Mouse (Mus musculus) liver, postnatal 0 days (tissue): ENCODE measurements around the gene Zfp612.

Experiments
- CTCF ChIP-seq: sonication (generic); IDR thresholded peaks from 2 replicates; pipeline ENCODE4 v1.5.1; 2016; ENCODE audit warnings: antibody characterized with exemption, low read depth
- EP300 ChIP-seq: IDR thresholded peaks from 2 replicates; pipeline ENCODE4 v1.6.1; 2016; ENCODE audit warnings: antibody characterized with exemption, low read depth, mild to moderate bottlenecking

DNA sequence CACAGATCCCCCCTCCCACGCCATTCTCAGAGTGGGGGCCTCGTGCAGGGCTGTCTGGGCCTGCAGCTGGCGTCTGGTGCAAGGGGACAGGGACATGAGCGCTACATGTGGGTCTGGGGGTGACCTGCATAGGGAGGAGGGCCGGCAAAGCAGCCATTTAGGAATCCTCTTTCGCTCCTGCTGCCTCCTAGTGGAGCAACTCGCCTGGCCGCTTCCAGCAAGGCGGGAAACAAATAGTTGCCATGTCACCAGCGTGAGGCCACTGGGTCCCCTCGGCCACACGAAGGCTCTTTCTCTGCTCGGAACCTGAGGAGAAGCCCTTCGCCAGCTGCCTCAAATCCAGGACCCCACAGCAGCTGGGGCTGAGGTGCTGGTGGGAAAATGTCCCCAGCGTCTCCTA lies 22.1 kb downstream of the Zfp612 start:
- TF ChIP-seq EP300 = no peak
- TF ChIP-seq CTCF = no peak
